Mouse (Mus musculus): ENCODE measurements around the gene Zfp830. TPM values are rescaled to one million over a fixed set of nuclear protein-coding genes. Genes with fewer than 3 reads are reported as not detected.

Gene Zfp830
- 39.1 to 42.6 TPM (median 41.3 TPM) in 4 replicates for total RNA-seq (2023; ENCODE audit: inconsistent age)

GRCm38 (mm10) chr11:82763742-82764437, at the start of gene Zfp830, which contains the start of gene Cct6b:
TSS of gene Zfp830 (plus strand) at chr11:82764345.
TSS of gene Cct6b (minus strand) at chr11:82764321.

DNA sequence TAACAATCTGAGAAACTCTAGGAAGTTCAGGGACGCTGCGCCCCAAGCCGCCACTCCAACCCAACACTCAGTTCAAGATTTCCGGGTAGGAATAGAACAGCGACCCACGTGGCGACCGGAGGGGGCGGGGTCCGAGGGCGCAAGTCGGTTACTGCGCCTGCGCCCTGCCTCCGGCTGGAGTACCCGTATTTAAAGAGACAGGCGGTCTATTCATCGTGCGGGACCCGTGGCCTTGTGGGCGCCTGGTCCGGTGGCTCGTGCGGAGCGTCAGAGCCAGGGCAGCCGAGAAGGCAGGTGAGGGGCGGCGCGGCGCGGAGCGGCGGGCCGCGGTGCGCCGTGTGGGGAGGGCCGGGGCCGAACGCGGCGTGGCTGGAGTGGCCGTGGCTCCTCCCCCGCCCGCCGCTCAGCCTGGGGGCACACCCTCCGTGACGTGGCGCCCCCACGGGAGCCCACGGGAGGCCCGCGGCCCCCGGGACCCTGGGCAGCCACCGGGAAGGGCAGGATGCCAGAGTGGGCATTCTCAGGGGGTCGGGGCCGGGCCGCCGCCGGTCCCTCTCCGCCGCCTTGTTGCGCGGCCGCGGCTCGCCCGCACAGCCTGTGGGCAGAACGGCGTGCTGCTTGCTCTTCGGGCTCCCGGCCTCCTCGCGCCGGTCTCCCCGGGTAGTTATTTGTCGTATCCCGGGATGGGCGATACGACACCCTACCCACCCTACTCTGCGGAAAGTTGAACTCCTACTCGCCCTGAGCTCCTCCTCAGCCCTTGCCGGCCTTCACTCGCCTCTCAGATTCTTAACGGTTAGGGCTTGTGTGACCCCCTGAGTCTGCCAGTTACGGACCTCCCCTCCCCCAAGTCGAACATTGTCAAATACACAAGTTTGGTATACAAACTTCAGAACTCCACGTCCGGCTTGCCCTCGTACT, 17.1 kb downstream of the Zfp830 start, which contains the start of gene Lig3:
Gene Lig3, plus strand, starts transcription at position 126 of the 921 bp plus-strand sequence.

Other genes with a start within 250 kb of the Zfp830 start
- gene Cct6b, start within 50 bp of the Zfp830 start, total RNA-seq (2023; ENCODE audit: inconsistent age), result 0.39 TPM in 1 of 4 replicates, not detected in the others
- 32.4 to 37.1 TPM (median 33.9 TPM) in 4 replicates for gene Lig3, start 16.8 kb downstream of the Zfp830 start, total RNA-seq (2023; ENCODE audit: inconsistent age)
- gene Rffl, start 106.9 kb downstream of the Zfp830 start, total RNA-seq (2023; ENCODE audit: inconsistent age), result 15.3 to 18.5 TPM (median 18.0 TPM) in 4 replicates
- 19.3 to 25.6 TPM (median 21.3 TPM) in 4 replicates for gene Rad51d, start 126.3 kb downstream of the Zfp830 start, total RNA-seq (2023; ENCODE audit: inconsistent age)
- gene Fndc8, start 127.8 kb downstream of the Zfp830 start, total RNA-seq (2023; ENCODE audit: inconsistent age), result not detected in 4 replicates
- 64.6 to 73.7 TPM (median 69.9 TPM) in 4 replicates for gene Nle1, start 144.1 kb downstream of the Zfp830 start, total RNA-seq (2023; ENCODE audit: inconsistent age)
- not detected in 4 replicates for gene Unc45b, start 146.2 kb downstream of the Zfp830 start, total RNA-seq (2023; ENCODE audit: inconsistent age)
- 15.8 to 31.5 TPM (median 20.0 TPM) in 4 replicates for gene Slfn5, start 187.0 kb downstream of the Zfp830 start, total RNA-seq (2023; ENCODE audit: inconsistent age)
- gene Slfn9, start 227.5 kb downstream of the Zfp830 start, total RNA-seq (2023; ENCODE audit: inconsistent age), result 17.8 to 28.1 TPM (median 21.1 TPM) in 4 replicates

Data from B cell, adult (primary cell).